Mouse (Mus musculus) 3T3-L1 (cell line): ENCODE measurements at regions not wholly inside any gene's neighbourhood (a gene's known extent, or its start where the extent isn't known, plus 50 kb on each side); places are given as distances from the start of the nearest gene placed in this dataset.

Experiments
- DNase-seq: peaks from one replicate; pipeline ENCODE4 v3.0.0-alpha.2; 2015; ENCODE audit warnings: low read depth, low spot score

DNA sequence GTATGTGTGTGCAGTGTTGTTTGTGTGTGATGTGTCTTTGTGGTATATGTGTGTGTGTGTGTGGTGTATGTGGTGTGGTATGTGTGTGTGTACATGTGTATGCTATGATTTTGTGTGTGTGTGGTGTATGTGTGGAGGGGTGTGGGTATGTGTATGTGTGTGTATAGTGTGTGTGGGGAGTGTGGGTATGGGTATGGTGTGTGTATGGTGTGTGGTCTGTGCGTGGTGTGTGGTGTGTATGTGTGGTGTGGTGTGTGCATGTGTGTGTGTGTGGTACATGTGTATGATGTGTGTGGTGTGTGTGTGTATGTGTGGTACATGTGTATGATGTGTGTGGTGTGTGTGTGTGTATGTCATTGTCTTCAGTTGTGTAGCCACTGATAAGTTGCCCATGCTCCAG lies 247.8 kb upstream of the Sp4 start:
- DNase-seq = no peak

DNA sequence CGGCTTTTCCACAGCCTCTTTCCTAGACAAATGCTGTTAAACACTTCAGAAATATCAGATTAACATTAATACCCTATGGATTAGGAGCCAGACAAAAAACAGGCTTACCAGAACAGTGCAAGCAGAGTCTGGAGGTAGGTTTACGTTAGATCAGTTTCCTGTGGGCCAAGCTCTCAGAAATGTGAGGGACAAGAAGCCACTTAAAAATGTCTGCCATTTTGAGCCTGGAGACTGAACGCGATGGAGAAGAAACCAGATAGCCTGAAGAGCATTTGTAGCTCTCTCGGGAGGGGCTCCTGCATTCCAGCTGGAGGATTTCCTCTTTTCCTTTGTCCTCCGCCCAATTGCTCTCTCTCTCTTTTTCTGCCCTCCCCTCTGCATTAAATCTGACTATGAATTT lies 239.1 kb upstream of the Sp4 start:
- DNase-seq = no peak

DNA sequence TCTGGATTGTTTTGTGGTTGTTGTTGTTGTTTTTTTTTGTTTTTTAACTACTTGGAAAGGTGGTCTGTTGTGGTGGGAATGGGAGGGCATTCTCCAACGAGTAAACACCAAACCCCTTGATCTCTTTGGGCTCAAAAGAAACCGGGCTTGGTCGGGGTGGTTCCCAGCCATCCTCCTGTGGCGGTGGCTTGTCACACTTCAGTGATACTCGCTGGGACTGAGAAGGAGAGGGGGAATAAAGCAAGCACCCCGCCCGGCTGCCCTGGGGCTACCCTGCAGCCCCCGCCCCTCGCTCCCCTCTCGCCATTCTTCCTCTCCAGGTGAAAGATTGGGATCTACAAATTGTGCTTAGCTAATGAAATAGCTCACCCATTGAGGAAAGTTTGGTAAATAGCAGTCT lies 229.3 kb upstream of the Sp4 start:
- DNase-seq = no peak

DNA sequence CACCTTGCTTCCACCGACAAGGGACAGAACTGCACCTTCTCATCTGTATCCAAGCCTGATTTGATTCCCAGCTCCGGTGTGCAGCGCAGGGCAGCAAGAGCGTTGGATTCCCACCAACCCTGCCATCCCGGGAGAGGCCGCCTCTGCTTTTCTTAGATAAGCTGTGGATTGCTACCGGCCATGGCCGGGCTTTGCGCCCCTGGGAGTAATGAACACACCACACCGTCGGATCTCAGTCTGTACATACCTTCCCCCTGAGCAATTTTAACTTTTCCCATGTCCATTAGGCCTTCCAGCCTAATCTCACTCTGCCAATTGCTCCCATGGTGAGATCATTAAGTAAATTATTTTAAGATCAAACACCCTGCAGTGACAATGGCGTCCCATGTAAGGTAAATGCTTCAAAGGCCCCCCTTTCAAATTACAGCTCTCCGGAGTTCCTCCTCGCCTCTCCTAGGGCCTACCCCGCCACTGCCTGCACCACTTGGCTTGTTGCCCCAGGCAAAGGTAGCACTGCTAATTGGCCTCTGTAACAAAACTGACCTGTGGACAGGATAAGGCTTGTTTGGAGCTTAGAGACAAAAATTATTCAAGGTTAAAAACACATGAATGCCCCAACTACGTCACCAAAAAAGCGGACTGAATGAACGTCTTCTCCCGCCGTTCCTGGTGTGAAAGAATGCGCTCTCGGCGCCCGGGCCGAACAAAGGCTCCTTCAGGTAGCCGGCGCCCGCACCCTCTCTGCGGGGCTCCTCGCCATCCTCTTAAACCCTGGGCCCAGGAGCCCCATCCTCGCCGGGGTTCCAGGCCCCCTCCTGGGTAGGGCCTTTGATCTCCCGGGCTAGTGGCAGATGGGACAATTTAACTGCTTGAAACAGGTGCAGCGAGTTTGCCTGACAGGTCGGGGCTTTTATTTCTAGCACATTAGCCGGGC lies 228.5 kb upstream of the Sp4 start:
- DNase-seq = no peak

DNA sequence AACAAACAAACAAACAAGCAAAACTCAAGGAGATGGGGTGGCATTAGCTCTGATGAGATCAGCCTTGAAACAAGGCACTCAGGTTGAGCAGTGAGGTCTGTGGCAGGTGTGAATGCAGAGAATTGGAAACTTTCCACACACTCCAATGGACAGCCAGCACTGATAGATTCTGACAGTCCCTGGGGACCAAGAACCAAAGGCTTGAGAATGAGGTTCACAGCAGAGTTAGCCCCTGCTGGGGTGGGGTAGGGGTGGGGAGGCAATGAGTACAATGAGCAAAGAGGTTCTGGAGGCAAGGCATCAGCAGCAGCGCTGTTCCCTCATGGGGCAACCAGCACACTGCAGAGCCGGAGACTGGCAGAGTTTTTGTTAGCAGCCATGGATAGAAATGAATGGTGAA lies 220.5 kb upstream of the Sp4 start:
- DNase-seq = no peak

GRCm38 (mm10) chr12:118521329-118521728 lies 220.1 kb upstream of the Sp4 start:
- DNase-seq = no peak

- DNase-seq = no peak
Measured at GRCm38 (mm10) chr12:118519801-118520327, 218.6 kb upstream of the Sp4 start.

DNA sequence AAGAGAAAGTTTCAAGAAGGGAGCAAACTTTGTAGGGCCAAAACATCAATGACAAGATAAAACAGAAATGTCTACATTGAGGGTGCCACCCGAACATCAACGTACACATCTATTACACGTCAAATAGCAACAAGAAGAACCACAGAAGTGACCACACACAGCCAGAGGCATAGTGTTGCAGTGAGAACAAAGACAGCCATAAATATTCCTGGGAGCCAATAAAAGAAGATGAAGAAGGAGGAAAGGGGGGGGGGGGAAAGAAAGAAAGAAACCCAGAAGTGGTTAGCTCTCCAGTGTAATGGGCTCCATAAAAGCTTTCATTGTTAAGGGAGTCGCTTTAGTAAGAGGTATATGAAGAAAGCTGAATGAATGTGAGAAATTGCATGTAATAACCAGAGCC lies 209.7 kb upstream of the Sp4 start:
- DNase-seq = no peak

GRCm38 (mm10) chr12:118508972-118509917 lies 208.0 kb upstream of the Sp4 start:
- peak; percentile 25 for DNase-seq

- no peak for DNase-seq
Measured at GRCm38 (mm10) chr12:118500392-118500791, 199.2 kb upstream of the Sp4 start.

DNA sequence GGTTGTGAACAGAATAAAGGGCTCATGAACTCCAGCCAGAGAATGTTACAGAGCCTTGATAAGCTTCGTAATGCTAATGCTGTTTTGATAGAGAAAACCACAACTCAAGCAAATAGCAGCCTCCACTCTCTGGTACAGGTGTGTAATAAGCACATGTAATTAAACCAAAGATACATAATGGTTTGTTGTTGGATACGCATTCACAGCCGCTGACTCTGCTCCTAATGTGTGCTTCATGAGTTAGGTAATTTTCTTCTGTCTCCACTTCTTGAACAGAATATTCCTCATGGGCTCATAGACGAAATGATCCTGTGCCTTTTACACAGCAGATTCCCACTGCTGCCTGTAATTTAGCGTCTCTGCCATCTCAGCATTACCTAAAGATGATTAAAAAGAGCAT lies 186.8 kb upstream of the Sp4 start:
- no peak for DNase-seq

DNA sequence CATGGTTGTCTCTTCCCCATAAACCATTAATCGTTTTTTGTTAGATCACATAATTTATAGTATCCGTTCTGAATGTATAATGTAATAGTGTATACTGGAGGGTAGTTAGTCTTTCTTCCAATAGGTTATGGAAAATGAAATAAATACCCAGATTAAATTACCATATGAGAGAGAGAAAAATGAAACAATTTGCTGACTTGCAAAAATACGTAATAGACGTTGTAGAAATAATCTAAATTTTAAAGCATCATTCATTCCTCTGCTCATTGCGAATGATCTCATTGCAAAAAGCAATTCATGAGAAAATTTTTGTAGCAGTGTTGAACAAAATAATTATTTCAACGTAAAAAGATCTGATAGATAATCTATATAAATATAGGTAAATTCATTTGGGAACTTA lies 185.2 kb upstream of the Sp4 start:
- DNase-seq = no peak

DNA sequence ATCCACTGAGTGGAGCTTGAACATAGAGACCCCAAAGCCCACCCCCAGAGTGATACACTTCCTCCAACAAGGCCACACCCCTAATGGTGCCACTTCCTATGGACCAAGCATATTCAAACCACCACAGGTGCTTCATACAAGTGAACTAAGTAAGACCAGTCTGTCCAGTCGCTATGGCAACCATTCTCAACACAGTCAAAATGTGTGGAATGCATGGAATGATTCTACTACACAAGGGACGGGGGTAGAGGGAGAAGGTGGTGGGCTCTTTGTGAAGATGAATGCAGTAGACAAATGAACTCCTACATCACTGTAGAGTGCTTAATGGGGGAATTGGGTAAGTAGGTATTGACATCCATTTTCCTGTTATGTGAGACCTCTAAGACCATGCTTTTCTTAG lies 180.1 kb upstream of the Sp4 start:
- no peak for DNase-seq

DNA sequence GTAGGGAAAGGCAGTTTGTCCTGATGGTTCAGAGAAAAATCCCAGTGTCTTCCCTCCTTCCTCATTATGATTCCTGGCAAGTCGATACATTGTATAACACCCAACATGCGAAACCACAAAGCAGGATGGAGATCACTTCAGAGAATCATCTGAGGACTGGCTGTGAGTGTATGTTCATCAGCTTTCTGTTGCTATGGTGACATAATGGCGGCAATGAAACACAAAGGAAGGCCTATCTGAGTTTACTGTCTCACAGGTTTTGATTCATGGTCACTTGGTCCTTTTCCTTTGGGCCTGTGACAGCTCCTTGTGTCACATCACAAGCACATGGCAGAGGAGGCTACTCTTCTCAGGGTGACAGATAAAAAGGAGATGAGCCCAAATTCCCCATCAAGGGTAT lies 173.5 kb upstream of the Sp4 start:
- DNase-seq = no peak

GRCm38 (mm10) chr12:118466837-118467236 lies 165.6 kb upstream of the Sp4 start:
- no peak for DNase-seq

GRCm38 (mm10) chr12:118457493-118458408 lies 156.5 kb upstream of the Sp4 start:
- DNase-seq = peak; percentile 66

DNA sequence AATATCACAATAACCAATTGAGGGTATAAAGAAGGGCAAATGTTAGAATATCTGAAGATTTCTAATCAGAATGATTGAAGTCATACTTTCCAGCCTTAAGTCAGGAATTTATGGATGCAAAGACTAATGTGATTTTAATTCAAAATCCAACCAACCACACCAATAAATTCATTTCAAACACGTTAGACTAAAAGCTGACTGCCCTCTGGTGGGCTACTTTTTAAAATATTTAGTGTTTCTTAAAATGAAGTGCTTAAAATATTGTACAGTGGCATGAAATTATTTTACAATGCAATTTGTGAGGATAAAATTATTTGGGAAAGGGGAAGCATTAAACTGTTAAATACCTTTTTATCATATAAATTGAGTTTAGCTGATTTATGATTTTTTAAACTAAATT lies 154.4 kb upstream of the Sp4 start:
- peak; percentile 60 for DNase-seq

- peak; percentile 45 for DNase-seq
Measured at GRCm38 (mm10) chr12:118439626-118440025, 138.4 kb upstream of the Sp4 start.

GRCm38 (mm10) chr12:118438882-118439281 lies 137.6 kb upstream of the Sp4 start:
- DNase-seq = no peak

DNA sequence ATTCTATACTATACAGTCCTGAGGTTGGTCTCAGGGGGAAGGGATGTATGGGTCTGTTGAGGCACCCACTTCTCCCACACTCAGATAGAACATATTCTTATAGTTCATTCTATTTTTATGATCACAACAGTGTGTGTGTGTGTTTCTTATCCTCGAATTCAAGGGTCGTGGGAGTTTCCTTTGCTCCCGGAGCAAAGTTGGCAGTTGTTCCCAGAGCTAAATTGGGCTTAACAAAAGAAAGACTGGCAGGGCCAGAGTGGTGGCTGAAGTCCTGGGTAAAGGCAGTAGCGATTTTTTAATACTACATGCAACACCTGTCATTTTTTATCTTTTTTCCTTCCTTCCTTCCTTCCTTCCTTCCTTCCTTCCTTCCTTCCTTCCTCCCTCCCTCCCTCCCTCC lies 131.5 kb upstream of the Sp4 start:
- no peak for DNase-seq

GRCm38 (mm10) chr12:118428384-118428783 lies 127.1 kb upstream of the Sp4 start:
- DNase-seq = no peak
